Mouse (Mus musculus) heart, adult 18-20 months (tissue): ENCODE data around the gene Pla2g4c. TPM values are rescaled to one million over a fixed set of nuclear protein-coding genes. Genes with fewer than 3 reads are reported as not detected.

Experiments
- DNase-seq, 2 experiments: peaks; one replicate each; pipeline ENCODE4 v3.0.0; 2021 to 2022; ENCODE audit warnings: mixed read lengths in 1 of 2
- total RNA-seq, 2 experiments: library from RNA; stranded (reverse); gene quantifications; 2 replicates each; pipeline ENCODE4 v1.2.3; 2021

Pla2g4c gene
- total RNA-seq, 2 experiments from 2014 or later: 0.12 TPM; not detected in 1

GRCm38 (mm10) chr7:13380588-13380987 lies 56.1 kb downstream of the Pla2g4c start:
- DNase-seq: no peak

DNA sequence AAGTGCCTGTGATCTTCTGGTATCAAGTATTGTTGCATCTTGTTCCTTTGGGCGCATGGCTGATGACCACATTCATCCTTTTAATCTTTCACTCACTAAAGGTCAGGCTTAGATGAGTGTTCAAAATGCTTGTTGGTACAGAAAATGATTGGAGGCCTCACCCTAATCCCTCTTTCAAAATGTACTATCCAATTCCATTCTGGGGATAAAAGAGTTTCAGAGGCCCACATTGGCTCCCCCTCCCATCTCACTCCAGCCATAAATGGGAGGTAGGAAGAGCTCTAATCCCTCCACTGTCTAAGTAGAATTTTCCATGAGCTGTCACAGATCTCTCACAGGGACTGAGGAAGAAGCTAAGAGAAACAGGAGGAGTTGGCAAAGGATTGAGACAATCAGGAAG lies 73.4 kb downstream of the Pla2g4c start, which contains the start of gene Cabp5:
Gene Cabp5, plus strand, starts transcription at position 301 of the 400 bp plus-strand sequence.
- no peak for DNase-seq

Other genes with a start within 250 kb of the Pla2g4c start
- gene Vmn1r85, start 229.5 kb upstream of the Pla2g4c start, total RNA-seq: not detected
- not detected for gene Vmn1r86, start 204.7 kb upstream of the Pla2g4c start, total RNA-seq
- gene Vmn1r87, start 184.5 kb upstream of the Pla2g4c start, total RNA-seq: not detected
- gene Vmn1r88, start 165.1 kb upstream of the Pla2g4c start, total RNA-seq: under 1 TPM in 1 of 2 experiments, not detected in 1; 0.05 TPM
- gene Vmn1r89, start 111.6 kb upstream of the Pla2g4c start, total RNA-seq: not detected
- 1 to 10 TPM; 2.6 to 4.8 TPM for gene Lig1, start 47.4 kb upstream of the Pla2g4c start, total RNA-seq
- 10 to 100 TPM in 1 of 2 experiments, 1 to 10 TPM in 1; 9.6 to 11.0 TPM for gene Zswim9, start 45.9 kb upstream of the Pla2g4c start, total RNA-seq
- not detected for gene Cabp5, start 73.5 kb downstream of the Pla2g4c start, total RNA-seq
- not detected for gene Bsph1, start 126.2 kb downstream of the Pla2g4c start, total RNA-seq
- not detected for gene Bsph2, start 246.4 kb downstream of the Pla2g4c start, total RNA-seq